In the genomic region with DNA sequence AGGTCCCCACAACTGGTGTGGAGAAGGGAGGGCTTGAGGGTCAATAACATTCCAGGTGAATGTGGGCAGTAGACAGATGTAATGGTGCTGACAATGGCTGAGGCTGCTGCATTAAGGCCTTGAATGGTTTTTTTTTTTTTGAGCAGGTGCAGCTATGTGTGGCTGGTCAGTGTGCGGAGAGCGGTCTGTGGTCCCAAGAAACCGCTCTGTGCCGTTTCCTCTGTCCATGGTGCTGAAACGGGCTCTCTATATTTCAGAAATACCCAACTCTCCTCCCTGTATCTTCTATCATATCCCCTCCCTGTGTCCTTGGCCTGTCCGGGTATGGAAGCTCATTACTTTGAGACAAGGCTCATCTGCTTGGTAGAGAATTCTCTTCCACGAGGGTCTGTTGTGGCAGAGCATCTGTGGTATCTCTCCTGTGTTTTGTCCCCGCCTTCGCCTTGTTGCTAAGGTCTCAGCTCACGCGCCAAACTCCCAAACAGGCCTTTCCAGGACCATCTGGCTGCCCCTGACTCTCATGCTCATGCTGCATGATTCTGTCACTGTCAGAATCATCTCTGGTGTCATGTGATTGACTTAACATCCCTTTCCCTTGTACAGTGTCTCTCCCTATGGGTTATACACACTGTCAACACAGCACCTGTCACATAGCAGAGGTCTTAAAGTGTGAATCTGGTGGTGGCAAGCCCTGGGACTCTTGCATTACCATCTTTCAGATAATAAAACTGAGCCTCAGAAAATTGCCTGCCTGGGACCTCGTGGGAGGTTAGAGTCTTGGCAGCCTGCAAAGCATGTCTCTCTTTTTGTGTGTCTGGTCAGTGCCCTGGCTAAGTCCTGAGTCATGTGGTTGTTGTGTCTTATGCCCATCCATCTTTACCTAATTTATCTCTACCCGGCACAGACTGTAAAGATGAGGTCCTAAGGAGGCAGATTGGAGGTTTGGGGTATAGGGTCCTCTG, we compare ENCODE assay signal across 9 mouse cellular contexts.
DNase-seq lines count a peak whose midpoint lies in the region; ATAC-seq lines count a peak whose summit lies in the region.
"Had no signal": no experiment of that assay in that cellular context is flagged by ENCODE, and none has a peak within 500 bp of the region (broad histone marks: within the 10 kb centered on the region; RNA-seq: fewer than 3 reads in every experiment).

No protein-coding gene starts in this region.

- H3K36me3 ChIP-seq in liver, embryonic 12.5 days: no peaks in the 10 kb centered on the region
- no peaks in the 10 kb centered on the region for H3K36me3 ChIP-seq in embryonic facial prominence, embryonic 10.5 days (replicated peaks)
- H3K36me3 ChIP-seq: embryonic facial prominence, embryonic 13.5 days had no signal

- 35% methylated on average over 13 of the region's 13 CpGs for WGBS in liver, embryonic 12.5 days (ENCODE audit: insufficient replicate concordance)
- WGBS in embryonic facial prominence, embryonic 10.5 days: 47% methylated on average over 13 of the region's 13 CpGs

- H3K4me3 ChIP-seq in liver, embryonic 12.5 days: no peak overlapping the region
- H3K4me3 ChIP-seq in embryonic facial prominence, embryonic 10.5 days: no peak overlapping the region
- H3K4me3 ChIP-seq: embryonic facial prominence, embryonic 13.5 days had no signal

- H3K27ac ChIP-seq in liver, embryonic 12.5 days: no peak overlapping the region
- no peak overlapping the region for H3K27ac ChIP-seq in embryonic facial prominence, embryonic 10.5 days (replicated peaks)
- H3K27ac ChIP-seq: embryonic facial prominence, embryonic 13.5 days had no signal

- H3K9me3 ChIP-seq in liver, embryonic 12.5 days (replicated peaks): no peaks in the 10 kb centered on the region
- no peaks in the 10 kb centered on the region for H3K9me3 ChIP-seq in embryonic facial prominence, embryonic 10.5 days
- H3K9me3 ChIP-seq: embryonic facial prominence, embryonic 13.5 days had no signal

- H3K4me1 ChIP-seq in liver, embryonic 12.5 days: no peaks in the 10 kb centered on the region
- H3K4me1 ChIP-seq in embryonic facial prominence, embryonic 10.5 days: peaks cover 13% of the 10 kb centered on the region; the same call in 1 of the 2 replicates

- no peak for ATAC-seq in liver, embryonic 12.5 days
- 0 out of 2 replicates have a peak, but pooled peaks have one; percentile 57 for ATAC-seq in megakaryocyte-erythroid progenitor cell, adult 5-6 weeks (replicated peaks; ENCODE audit: low FRiP score, low TSS enrichment, poor library complexity, severe bottlenecking)
- no peak for ATAC-seq in erythroblast, adult 5-6 weeks (replicated peaks; ENCODE audit: low FRiP score, poor library complexity, severe bottlenecking)

- DNase-seq in adrenal gland, adult (ENCODE audit: inconsistent age in 2 of 2, low spot score in 1 of 2): peak; percentile 21 to 63
- DNase-seq in adrenal gland, adult 8-10 months: no peak
- peak; percentile 49 for DNase-seq in liver
- DNase-seq in embryonic facial prominence, embryonic 10.5 days (ENCODE audit: low spot score): peak; percentile 73
- DNase-seq in left cerebral cortex, adult 9 months (ENCODE audit: low spot score in 2 of 2): no peak

- H3K9ac ChIP-seq in liver, embryonic 12.5 days: no peak overlapping the region
- H3K9ac ChIP-seq: embryonic facial prominence, embryonic 13.5 days had no signal

- H3K27me3 ChIP-seq in liver, embryonic 12.5 days (replicated peaks): no peaks in the 10 kb centered on the region
- no peaks in the 10 kb centered on the region for H3K27me3 ChIP-seq in embryonic facial prominence, embryonic 10.5 days (replicated peaks; ENCODE audit: low read depth, poor library complexity, severe bottlenecking)
- H3K27me3 ChIP-seq: embryonic facial prominence, embryonic 13.5 days had no signal

- no peak overlapping the region for H3K4me2 ChIP-seq in liver, embryonic 12.5 days
- H3K4me2 ChIP-seq: embryonic facial prominence, embryonic 13.5 days had no signal

Comparison
In these comparisons a context has a peak if more than half of its experiments do, and no peak if none do; other contexts are left out.
1. DNase-seq: peak in adrenal gland, adult (2 of 2), liver (single experiment) and embryonic facial prominence, embryonic 10.5 days (single experiment); none in adrenal gland, adult 8-10 months (single experiment) and left cerebral cortex, adult 9 months (0 of 2).